Mouse (Mus musculus) kidney, adult 2 months (tissue): ENCODE data around the gene Tmco5.

ENCODE experiments used
- CTCF ChIP-seq: fragments of 200-500 bp; conservative IDR thresholded peaks from 2 replicates; pipeline ENCODE4 v1.5.1; 2011; ENCODE audit warnings: low read depth, mild to moderate bottlenecking, control low read depth, low read length, moderate library complexity, mixed read lengths; ENCODE audit not compliant: insufficient read depth, insufficient read length
- POLR2A ChIP-seq: fragments of 200-500 bp; IDR thresholded peaks from one replicate; pipeline ENCODE4 v1.6.1; 2011; ENCODE audit warnings: low read depth, low read length, control low read depth

GRCm38 (mm10) chr2:116852249-116852648 is 26.2 kb upstream of the Tmco5 start:
- no peak for TF ChIP-seq CTCF
- TF ChIP-seq POLR2A = no peak
